Mouse (Mus musculus): ENCODE results near the gene Dxo.

Dxo gene

DNA sequence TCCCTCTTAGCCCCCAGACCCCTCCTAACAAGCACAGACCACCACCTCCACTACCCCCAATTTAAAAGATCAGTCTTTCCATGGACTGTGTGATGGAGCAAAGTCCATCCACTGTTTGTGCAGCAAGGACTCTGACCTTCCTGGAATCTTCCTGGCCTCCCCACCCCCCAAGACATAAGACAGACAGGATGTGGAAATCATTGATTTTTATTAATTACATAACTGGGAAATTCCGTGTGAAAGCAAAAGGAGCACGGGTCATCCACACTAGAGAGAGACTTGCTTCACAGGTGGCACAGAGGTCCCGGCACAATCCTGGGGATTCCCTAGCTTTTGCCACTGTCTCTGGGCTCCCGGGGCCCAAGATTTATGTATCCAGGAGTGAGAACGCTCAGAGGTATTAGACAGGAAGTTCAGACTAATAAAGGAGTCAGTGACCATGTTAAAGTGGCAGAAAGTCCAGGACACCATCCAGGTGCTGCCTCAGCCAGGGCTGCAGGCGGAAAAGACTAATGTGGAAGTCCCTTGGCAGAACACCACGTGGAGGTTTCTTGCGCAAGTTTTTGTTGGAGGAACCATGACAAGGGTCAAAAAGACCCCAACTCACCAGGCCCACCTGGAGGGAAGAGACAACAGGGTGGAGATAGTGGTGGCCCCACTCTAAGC is 25.7 kb downstream of the Dxo start, which contains the start of gene Cfb:
Gene Cfb (minus strand): TSS at position 103 of the 666 bp plus-strand sequence.
- in situ Hi-C loops (cut with MboI; ENCODE audit: unreplicated experiment in 2 of 2): loop anchor here in 1 of 2 experiments (25.0 kb wide), 1 partner anchor 225 kb away; the partner anchor contains the start of genes Abhd16a, Ly6g6d, Ly6g6e and Ly6g6f

DNA sequence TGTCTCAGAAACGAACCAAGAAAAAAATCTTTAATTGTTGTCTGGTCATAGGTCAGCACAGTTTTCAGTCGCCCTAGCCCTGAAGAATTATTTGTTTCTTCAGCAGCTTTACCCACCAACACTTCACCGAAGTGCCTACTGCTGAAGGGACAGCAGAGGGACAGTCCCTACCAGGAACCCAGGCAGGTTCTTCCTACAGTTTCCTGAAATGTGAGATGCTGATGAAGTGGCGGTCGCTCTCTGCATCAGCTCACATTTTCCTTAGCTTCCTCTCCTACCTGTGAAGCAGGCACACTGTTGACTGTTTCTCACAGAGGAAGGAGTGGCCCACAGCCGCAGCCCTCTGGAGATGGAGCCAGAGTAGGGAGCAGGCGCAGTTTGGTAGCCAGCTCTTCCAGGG is 29.2 kb downstream of the Dxo start:
- in situ Hi-C loops (cut with MboI; ENCODE audit: unreplicated experiment in 2 of 2): loop anchor here in 1 of 2 experiments (25.0 kb wide), 1 partner anchor 221 kb away; the partner anchor contains the start of genes Abhd16a, Ly6g6d, Ly6g6e and Ly6g6f

DNA sequence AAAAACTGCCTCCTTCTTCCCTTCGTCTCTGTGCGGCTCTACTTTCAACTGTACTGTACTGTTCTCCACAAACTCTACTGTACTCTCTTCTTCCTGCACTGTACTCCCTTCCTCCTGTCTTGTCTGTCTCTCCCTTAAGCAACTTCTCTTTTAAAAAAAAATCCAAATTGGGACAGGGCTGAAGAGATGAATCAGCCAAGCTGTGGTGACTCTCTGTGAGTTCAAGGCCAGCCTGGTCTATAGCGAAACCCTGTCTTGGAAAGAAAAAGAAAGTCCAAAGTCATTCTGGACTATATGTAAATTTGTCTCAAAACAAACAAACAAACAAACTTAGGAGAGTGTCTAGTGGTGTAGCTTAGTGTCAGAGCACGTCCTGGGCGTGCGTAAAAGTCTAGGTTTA is 37.5 kb downstream of the Dxo start:
- in situ Hi-C loops (cut with MboI; ENCODE audit: unreplicated experiment in 2 of 2): loop anchor here in 1 of 2 experiments (25.0 kb wide), 1 partner anchor 213 kb away; the partner anchor contains the start of genes Abhd16a, Ly6g6d, Ly6g6e and Ly6g6f

- in situ Hi-C loops (cut with MboI; ENCODE audit: unreplicated experiment in 2 of 2): no loop called here
Measured at GRCm38 (mm10) chr17:34879336-34879879, 42.6 kb downstream of the Dxo start, which contains the start of gene Zbtb12. Zbtb12 (plus strand) TSS chr17:34879483.

DNA sequence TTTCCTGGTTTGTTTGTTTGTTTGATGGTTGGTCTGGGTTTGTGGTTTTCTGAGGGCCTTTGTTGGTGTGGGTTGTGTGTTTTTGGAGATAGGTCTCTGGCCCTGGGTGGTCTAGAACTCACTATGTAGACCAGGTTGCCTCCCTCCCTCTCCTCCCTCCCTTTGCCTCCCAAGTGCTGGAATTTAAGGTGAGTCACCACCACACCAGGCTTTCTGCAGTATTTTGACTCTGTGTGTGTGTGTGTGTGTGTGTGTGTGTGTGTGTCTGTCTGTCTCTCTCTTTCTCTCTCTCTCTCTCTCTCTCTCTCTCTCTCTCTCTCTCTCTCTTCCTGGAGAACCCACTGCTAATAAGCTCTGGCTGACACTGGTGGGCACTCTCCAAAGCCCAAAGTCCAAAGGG is 44.3 kb downstream of the Dxo start:
- in situ Hi-C loops (cut with MboI; ENCODE audit: unreplicated experiment in 2 of 2): no loop called here

DNA sequence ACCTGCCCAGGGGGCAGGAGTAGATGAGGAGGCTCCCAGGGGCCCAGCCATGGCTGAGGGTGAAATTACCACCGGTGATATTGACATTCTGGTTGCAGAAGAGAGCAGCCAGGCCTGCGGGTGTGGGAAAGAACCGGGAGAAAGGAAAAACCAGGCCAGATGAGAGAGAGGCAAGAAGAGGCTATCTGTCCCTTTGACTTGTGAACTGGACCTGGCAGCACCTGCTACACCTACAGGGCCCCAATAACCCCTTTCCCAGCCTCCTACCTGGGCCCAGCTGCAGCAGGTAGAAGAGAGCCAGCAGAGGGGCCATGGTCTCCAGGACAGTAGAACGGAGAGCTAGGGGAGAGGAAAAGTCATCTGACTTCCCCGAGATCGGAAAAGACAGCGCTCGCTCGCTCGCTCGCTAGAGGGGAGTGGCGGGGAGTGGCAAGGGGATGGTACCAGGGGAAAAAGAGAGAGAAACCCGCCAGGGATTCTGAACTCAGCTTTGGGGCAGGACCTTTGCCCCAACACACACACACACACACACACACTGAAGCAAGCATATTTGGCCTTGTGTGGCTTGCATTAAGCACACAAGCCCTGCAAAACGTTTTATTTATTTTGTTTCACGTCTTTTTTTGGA is 45.0 kb downstream of the Dxo start, which contains the start of gene Gm20547:
Gene Gm20547 (minus strand): TSS at position 360 of the 628 bp plus-strand sequence.
- in situ Hi-C loops (cut with MboI; ENCODE audit: unreplicated experiment in 2 of 2): no loop called here

GRCm38 (mm10) chr17:34883332-34883731 is 46.5 kb downstream of the Dxo start:
- in situ Hi-C loops (cut with MboI; ENCODE audit: unreplicated experiment in 2 of 2): no loop called here

DNA sequence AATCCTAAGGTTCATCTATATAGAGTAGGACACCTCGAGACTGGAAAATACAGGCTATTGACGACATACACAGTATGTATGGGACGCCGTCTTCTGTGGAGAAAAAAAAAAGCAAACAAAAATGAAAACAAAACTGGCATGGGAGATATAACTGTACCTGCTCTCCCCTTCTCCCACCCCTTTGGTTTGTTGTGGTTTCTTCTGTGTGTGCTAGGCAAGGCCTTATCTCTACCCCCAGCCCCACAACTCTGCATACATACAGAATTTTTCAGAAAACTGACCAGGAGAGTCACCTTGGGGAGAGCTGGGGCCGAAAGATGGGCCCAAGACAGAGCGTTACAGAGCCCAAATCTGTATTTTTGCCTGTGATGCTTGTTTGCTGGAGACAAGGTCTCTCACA is 47.9 kb downstream of the Dxo start:
- in situ Hi-C loops (cut with MboI; ENCODE audit: unreplicated experiment in 2 of 2): no loop called here

GRCm38 (mm10) chr17:34885615-34886014 is 48.8 kb downstream of the Dxo start:
- in situ Hi-C loops (cut with MboI; ENCODE audit: unreplicated experiment in 2 of 2): no loop called here

GRCm38 (mm10) chr17:34887942-34888341 is 51.1 kb downstream of the Dxo start:
- in situ Hi-C loops (cut with MboI; ENCODE audit: unreplicated experiment in 2 of 2): no loop called here

All from v-Abl transformed pro-B cells (cell line).